In genomic region chr5:135185596-135185995, GRCm38 (mm10) we compare ENCODE assay signal across 9 mouse cellular contexts. TPM values are rescaled to one million over a fixed set of nuclear protein-coding genes. Genes with fewer than 3 reads are reported as not detected.
DNase-seq lines count a peak whose midpoint lies in the region; ATAC-seq and TF ChIP-seq lines count a peak whose summit lies in the region.
"Had no signal": no experiment of that assay in that cellular context is flagged by ENCODE, and none has a peak within 500 bp of the region (broad histone marks: within the 10 kb centered on the region; RNA-seq: fewer than 3 reads in every experiment).

No protein-coding gene starts in this region.

- H3K27ac ChIP-seq in heart, embryonic 10.5 days: peak overlapping the region; percentile 99; the same call in 1 of the 2 replicates
- no peak overlapping the region for H3K27ac ChIP-seq in bone marrow, adult 2 months (ENCODE audit: control insufficient read depth, insufficient read depth, low read depth, low read length, poor library complexity)
- H3K27ac ChIP-seq in liver, embryonic 14.5 days: peak overlapping the region; percentile 69; the same call in 1 of the 2 replicates

- 39% methylated on average over 3 of the region's 3 CpGs for WGBS in heart, embryonic 10.5 days
- 48% methylated on average over 3 of the region's 3 CpGs for WGBS in bone marrow, adult 2 months
- 33% methylated on average over 3 of the region's 3 CpGs for WGBS in liver, embryonic 14.5 days (ENCODE audit: insufficient replicate concordance)

- TF ChIP-seq EP300 in liver, embryonic 14.5 days (IDR thresholded peaks at IDR 0.05; ENCODE audit: low read depth): no peak

- H3K9ac ChIP-seq in liver, embryonic 14.5 days (replicated peaks): 0 out of 2 replicates have a peak overlapping the region, but pooled peaks have one; percentile 34

- TF ChIP-seq POLR2A in bone marrow, adult 2 months (IDR thresholded peaks at IDR 0.05; ENCODE audit: borderline replicate concordance, control insufficient read depth, low read depth, low read length): no peak

- H3K4me2 ChIP-seq in liver, embryonic 14.5 days (ENCODE audit: low read depth): peak overlapping the region; percentile 80

- H3K9me3 ChIP-seq in heart, embryonic 10.5 days: no peaks in the 10 kb centered on the region
- no peaks in the 10 kb centered on the region for H3K9me3 ChIP-seq in liver, embryonic 14.5 days (ENCODE audit: control insufficient read depth, low read length)
- H3K9me3 ChIP-seq: embryonic facial prominence, embryonic 12.5 days had no signal

- DNase-seq in heart, embryonic 10.5 days (ENCODE audit: low spot score): no peak
- no peak for DNase-seq in heart, adult 8-10 months (ENCODE audit: low spot score)
- DNase-seq in B cell, adult 2 months: peak; percentile 51 to 53
- DNase-seq in liver, embryonic 14.5 days (ENCODE audit: low read depth in 3 of 3, low spot score in 3 of 3): peak; percentile 51 to 58 (median 54)
- no peak for DNase-seq in left cerebral cortex, adult 9 months (ENCODE audit: low spot score in 2 of 2)
- DNase-seq in adrenal gland, adult 8-10 months: no peak
- DNase-seq in heart, adult 18-20 months: no peak

- peak overlapping the region; percentile 98; the same call in 1 of the 2 replicates for H3K4me3 ChIP-seq in heart, embryonic 10.5 days
- H3K4me3 ChIP-seq in bone marrow, adult 2 months (replicated peaks; ENCODE audit: control insufficient read depth, low read depth, low read length): no peak overlapping the region
- no peak overlapping the region for H3K4me3 ChIP-seq in liver, embryonic 14.5 days (ENCODE audit: insufficient read depth in 1 of 2, low read depth in 2 of 2, low read length in 2 of 2)

- TF ChIP-seq CTCF in bone marrow, adult 2 months (IDR thresholded peaks at IDR 0.05; ENCODE audit: control insufficient read depth, insufficient read depth, low read length): peak; percentile 34; the same call in 1 of the 2 replicates
- peak; percentile 70 for TF ChIP-seq CTCF in liver, embryonic 14.5 days (IDR thresholded peaks at IDR 0.05; ENCODE audit: low read depth)

- H3K36me3 ChIP-seq in heart, embryonic 10.5 days: peaks cover 39% of the 10 kb centered on the region
- H3K36me3 ChIP-seq in liver, embryonic 14.5 days (replicated peaks; ENCODE audit: control insufficient read depth, insufficient read depth, low read depth): peaks cover 25% of the 10 kb centered on the region

- no peak for ATAC-seq in liver, embryonic 14.5 days (ENCODE audit: insufficient read depth)

- peaks cover 15% of the 10 kb centered on the region; the same call in 1 of the 2 replicates for H3K4me1 ChIP-seq in heart, embryonic 10.5 days
- H3K4me1 ChIP-seq in bone marrow, adult 2 months (ENCODE audit: control insufficient read depth, insufficient read depth, low read length): peaks cover 3% of the 10 kb centered on the region
- peaks cover 12 to 15% of the 10 kb centered on the region in 2 experiments for H3K4me1 ChIP-seq in liver, embryonic 14.5 days (replicated peaks; ENCODE audit: control insufficient read depth in 2 of 2, insufficient read depth in 2 of 2, low read length in 1 of 2)

- no peaks in the 10 kb centered on the region for H3K27me3 ChIP-seq in heart, embryonic 10.5 days (ENCODE audit: insufficient read depth, poor library complexity, severe bottlenecking)
- no peaks in the 10 kb centered on the region for H3K27me3 ChIP-seq in liver, embryonic 14.5 days (ENCODE audit: control insufficient read depth, insufficient read depth, low read length)
- H3K27me3 ChIP-seq: embryonic facial prominence, embryonic 12.5 days had no signal

RNA-seq across cellular contexts. Expression of gene Baz1b, which starts 1.5 kb away (rescaled TPM):
- 30.6 and 44.4 TPM in 2 replicates for polyA plus RNA-seq in heart, embryonic 10.5 days (2016; fragmentation: Nextera tagmentation; extraction: Ambion mirVana)
- 10 to 100 TPM; 40.4 to 48.7 (median 43.6) TPM for total RNA-seq in heart, adult 8-10 months (2022)
- polyA plus RNA-seq in bone marrow, adult 2 months (2011; ENCODE audit: insufficient read depth, insufficient read length, low replicate concordance, missing spikeins): 69.6 and 92.7 TPM in 2 replicates
- polyA plus RNA-seq in liver, embryonic 14.5 days (2012; rRNA removed): 14.3 and 20.7 TPM in 2 replicates
- polyA plus RNA-seq in liver, embryonic 14.5 days (2014; fragmentation: Nextera tagmentation; extraction: Ambion mirVana): 18.2 and 22.3 TPM in 2 replicates
- total RNA-seq in adrenal gland, adult 8-10 months (2022): 100 to 1,000 TPM in 1 of 4 experiments, 10 to 100 TPM in 3; 71.4 to 118 (median 94.8) TPM
- 10 to 100 TPM; 39.2 to 43.7 TPM for total RNA-seq in heart, adult 18-20 months (2021)

RNA-seq across cellular contexts. Expression of gene Bcl7b, which starts 17.5 kb away (rescaled TPM):
- 39.2 and 45.3 TPM in 2 replicates for polyA plus RNA-seq in heart, embryonic 10.5 days (2016; fragmentation: Nextera tagmentation; extraction: Ambion mirVana)
- total RNA-seq in heart, adult 8-10 months (2022): 10 to 100 TPM; 39.8 to 47.6 (median 44.6) TPM
- 30.7 and 40.7 TPM in 2 replicates for polyA plus RNA-seq in bone marrow, adult 2 months (2011; ENCODE audit: insufficient read depth, insufficient read length, low replicate concordance, missing spikeins)
- polyA plus RNA-seq in liver, embryonic 14.5 days (2012; rRNA removed): 9.7 and 10.0 TPM in 2 replicates
- 25.6 and 26.7 TPM in 2 replicates for polyA plus RNA-seq in liver, embryonic 14.5 days (2014; fragmentation: Nextera tagmentation; extraction: Ambion mirVana)
- total RNA-seq in adrenal gland, adult 8-10 months (2022): 10 to 100 TPM; 65.5 to 89.7 (median 78.2) TPM
- total RNA-seq in heart, adult 18-20 months (2021): 10 to 100 TPM; 47.0 to 47.8 TPM

RNA-seq across cellular contexts. Expression of gene Tbl2, which starts 36.1 kb away (rescaled TPM):
- polyA plus RNA-seq in heart, embryonic 10.5 days (2016; fragmentation: Nextera tagmentation; extraction: Ambion mirVana): 25.1 and 25.4 TPM in 2 replicates
- 10 to 100 TPM in 3 of 4 experiments, 1 to 10 TPM in 1; 9.6 to 14.0 (median 10.7) TPM for total RNA-seq in heart, adult 8-10 months (2022)
- polyA plus RNA-seq in bone marrow, adult 2 months (2011; ENCODE audit: insufficient read depth, insufficient read length, low replicate concordance, missing spikeins): 3.5 and 7.8 TPM in 2 replicates
- polyA plus RNA-seq in liver, embryonic 14.5 days (2012; rRNA removed): 4.4 and 5.5 TPM in 2 replicates
- 9.8 and 10.2 TPM in 2 replicates for polyA plus RNA-seq in liver, embryonic 14.5 days (2014; fragmentation: Nextera tagmentation; extraction: Ambion mirVana)
- 10 to 100 TPM; 21.2 to 30.4 (median 25.6) TPM for total RNA-seq in adrenal gland, adult 8-10 months (2022)
- total RNA-seq in heart, adult 18-20 months (2021): 10 to 100 TPM in 1 of 2 experiments, 1 to 10 TPM in 1; 9.5 to 11.3 TPM

Comparison
In these comparisons a context has a peak if more than half of its experiments do, and no peak if none do; other contexts are left out.
1. DNase-seq: peak in B cell, adult 2 months (2 of 2) and liver, embryonic 14.5 days (3 of 3); none in heart, embryonic 10.5 days (single experiment), heart, adult 8-10 months (single experiment), left cerebral cortex, adult 9 months (0 of 2), adrenal gland, adult 8-10 months (single experiment) and heart, adult 18-20 months (0 of 2).